10 mouse cellular contexts compared by ENCODE assay signal in genomic region chr15:84314420-84315080, GRCm38 (mm10). TPM values are rescaled to one million over a fixed set of nuclear protein-coding genes. Genes with fewer than 3 reads are reported as not detected.
A peak's percentile ranks its signal among the peaks of the same experiment; 100 is the strongest.
DNase-seq lines count a peak whose midpoint lies in the region; ATAC-seq and TF ChIP-seq lines count a peak whose summit lies in the region.
"Had no signal": no experiment of that assay in that cellular context is flagged by ENCODE, and none has a peak within 500 bp of the region (broad histone marks: within the 10 kb centered on the region; RNA-seq: fewer than 3 reads in every experiment).

No protein-coding gene starts in this region.

- H3K27me3 ChIP-seq in heart, postnatal 0 days (ENCODE audit: control insufficient read depth, insufficient read depth, low read length): no peaks in the 10 kb centered on the region
- no peaks in the 10 kb centered on the region for H3K27me3 ChIP-seq in heart, embryonic 12.5 days (replicated peaks)
- H3K27me3 ChIP-seq in forebrain, embryonic 12.5 days: peaks cover 24% of the 10 kb centered on the region
- H3K27me3 ChIP-seq in liver, embryonic 15.5 days: no peaks in the 10 kb centered on the region

- peaks cover 22% of the 10 kb centered on the region for H3K4me1 ChIP-seq in heart, postnatal 0 days (ENCODE audit: control insufficient read depth, insufficient read depth)
- peaks cover 48% of the 10 kb centered on the region for H3K4me1 ChIP-seq in heart, embryonic 12.5 days (replicated peaks)
- peaks cover 49% of the 10 kb centered on the region for H3K4me1 ChIP-seq in forebrain, embryonic 12.5 days
- H3K4me1 ChIP-seq in liver, embryonic 15.5 days (replicated peaks): peaks cover 52% of the 10 kb centered on the region

- no peak for TF ChIP-seq EP300 in heart, postnatal 0 days (IDR thresholded peaks at IDR 0.05; ENCODE audit: low read depth)

- DNase-seq in heart, postnatal 0 days (ENCODE audit: low spot score): no peak
- DNase-seq in ES-CJ7 (ENCODE audit: low read depth, low spot score): peak; percentile 89
- DNase-seq in adrenal gland, adult 8-10 months: no peak
- DNase-seq in yolk sac, embryonic 10.5 days (ENCODE audit: low spot score): no peak
- DNase-seq: cerebellum, adult 9-11 months; heart, postnatal 10 days had no signal

- H3K9ac ChIP-seq in heart, postnatal 0 days (replicated peaks; ENCODE audit: low read depth, low read length): no peak overlapping the region
- no peak overlapping the region for H3K9ac ChIP-seq in heart, embryonic 12.5 days
- no peak overlapping the region for H3K9ac ChIP-seq in forebrain, embryonic 12.5 days
- H3K9ac ChIP-seq in liver, embryonic 15.5 days: no peak overlapping the region

- H3K4me2 ChIP-seq in heart, postnatal 0 days (ENCODE audit: low read depth, low read length): no peak overlapping the region
- H3K4me2 ChIP-seq in heart, embryonic 12.5 days: no peak overlapping the region
- 0 out of 2 replicates have a peak overlapping the region, but pooled peaks have one; percentile 1 for H3K4me2 ChIP-seq in forebrain, embryonic 12.5 days
- H3K4me2 ChIP-seq in liver, embryonic 15.5 days: no peak overlapping the region

- H3K27ac ChIP-seq in heart, postnatal 0 days (ENCODE audit: low read depth): peak overlapping the region; percentile 20; the same call in 1 of the 2 replicates
- H3K27ac ChIP-seq in heart, embryonic 12.5 days (ENCODE audit: poor library complexity, severe bottlenecking): no peak overlapping the region
- H3K27ac ChIP-seq in forebrain, embryonic 12.5 days: peak overlapping the region; percentile 65
- H3K27ac ChIP-seq in liver, embryonic 15.5 days (replicated peaks): peak overlapping the region; percentile 81

- H3K9me3 ChIP-seq in heart, postnatal 0 days (replicated peaks; ENCODE audit: control insufficient read depth, low read length): no peaks in the 10 kb centered on the region
- 0 out of 2 replicates have a peak, but pooled peaks cover 5% of the 10 kb centered on the region for H3K9me3 ChIP-seq in heart, embryonic 12.5 days (replicated peaks)
- H3K9me3 ChIP-seq in forebrain, embryonic 12.5 days: no peaks in the 10 kb centered on the region
- no peaks in the 10 kb centered on the region for H3K9me3 ChIP-seq in liver, embryonic 15.5 days (replicated peaks)

- 64% methylated on average over 18 of the region's 18 CpGs for WGBS in heart, postnatal 0 days
- 35% methylated on average over 18 of the region's 18 CpGs for WGBS in heart, embryonic 12.5 days
- WGBS in forebrain, embryonic 12.5 days: 13% methylated on average over 18 of the region's 18 CpGs
- 48% methylated on average over 18 of the region's 18 CpGs for WGBS in liver, embryonic 15.5 days (ENCODE audit: insufficient replicate concordance)

- no peak overlapping the region for H3K4me3 ChIP-seq in heart, postnatal 0 days (ENCODE audit: low read depth, low read length)
- H3K4me3 ChIP-seq in heart, embryonic 12.5 days: no peak overlapping the region
- no peak overlapping the region for H3K4me3 ChIP-seq in forebrain, embryonic 12.5 days (replicated peaks)
- no peak overlapping the region for H3K4me3 ChIP-seq in liver, embryonic 15.5 days (replicated peaks)

- peaks cover 5% of the 10 kb centered on the region; the same call in 1 of the 2 replicates for H3K36me3 ChIP-seq in heart, postnatal 0 days (replicated peaks; ENCODE audit: control insufficient read depth, insufficient read depth, low read length)
- no peaks in the 10 kb centered on the region for H3K36me3 ChIP-seq in heart, embryonic 12.5 days
- H3K36me3 ChIP-seq in forebrain, embryonic 12.5 days (replicated peaks): no peaks in the 10 kb centered on the region
- H3K36me3 ChIP-seq in liver, embryonic 15.5 days (replicated peaks): no peaks in the 10 kb centered on the region

- no peak for TF ChIP-seq CTCF in heart, postnatal 0 days (IDR thresholded peaks at IDR 0.05; ENCODE audit: low read depth)

- ATAC-seq in heart, postnatal 0 days (ENCODE audit: insufficient read depth, low read depth): no peak
- ATAC-seq in heart, embryonic 12.5 days (ENCODE audit: insufficient number of reproducible peaks, low FRiP score): no peak
- ATAC-seq in forebrain, embryonic 12.5 days (ENCODE audit: low FRiP score): no peak
- no peak for ATAC-seq in liver, embryonic 15.5 days (ENCODE audit: insufficient read depth)
- no peak for ATAC-seq in megakaryocyte-erythroid progenitor cell, adult 5-6 weeks (replicated peaks; ENCODE audit: low FRiP score, low TSS enrichment, poor library complexity, severe bottlenecking)

RNA-seq across cellular contexts. Expression of gene Parvg, which starts 9.3 kb away (rescaled TPM):
- 0.11 and 2.2 TPM in 2 replicates for total RNA-seq in heart, postnatal 0 days (2014; rRNA removed; ENCODE audit: low replicate concordance)
- polyA plus RNA-seq in heart, postnatal 0 days (2015; fragmentation: Nextera tagmentation; extraction: Ambion mirVana): 0.68 and 1.2 TPM in 2 replicates
- polyA plus RNA-seq in heart, embryonic 12.5 days (2016; fragmentation: Nextera tagmentation; extraction: Ambion mirVana): 0.92 and 1.4 TPM in 2 replicates
- polyA plus RNA-seq in forebrain, embryonic 12.5 days (2016; fragmentation: Nextera tagmentation; extraction: Ambion mirVana): 0.60 and 0.61 TPM in 2 replicates
- polyA plus RNA-seq in liver, embryonic 15.5 days (2015; fragmentation: Nextera tagmentation; extraction: Ambion mirVana): 13.1 and 13.8 TPM in 2 replicates
- 49.1 and 67.2 TPM in 2 replicates for total RNA-seq in megakaryocyte-erythroid progenitor cell, adult 5-6 weeks (2014; fragmentation: Nextera tagmentation)
- 80.8 and 173 TPM in 2 replicates for total RNA-seq in megakaryocyte-erythroid progenitor cell, adult 5-6 weeks (2017)
- 1 to 10 TPM; 3.1 to 9.0 (median 5.0) TPM for total RNA-seq in adrenal gland, adult 8-10 months (2022)
